Mouse (Mus musculus): ENCODE results near the gene Msh4.
"Not testable (repeated sequence)": the region's sequence is repeated elsewhere in the genome, so short reads cannot be mapped to it uniquely, and the experiment has no call there.

Msh4 gene

DNA sequence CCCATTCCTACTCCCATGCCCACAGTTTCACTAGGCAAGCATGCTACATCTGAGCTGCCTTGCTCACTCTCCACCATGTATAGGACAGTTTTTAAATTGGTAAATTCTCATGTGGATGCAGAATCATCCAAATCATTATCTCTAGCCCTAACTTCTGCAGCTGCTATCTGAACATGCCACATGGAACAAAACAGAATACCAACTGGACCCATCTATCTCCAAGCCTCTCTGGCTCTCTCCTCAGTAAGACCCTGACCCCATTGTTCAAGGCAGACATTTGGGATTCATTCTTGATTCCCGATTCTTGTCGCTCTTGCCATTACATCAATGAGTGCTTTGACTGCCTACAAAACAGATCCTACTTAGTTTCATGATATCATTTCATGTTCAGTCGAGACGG lies 59.8 kb downstream of the Msh4 start:
- DNase-seq = no peak

DNA sequence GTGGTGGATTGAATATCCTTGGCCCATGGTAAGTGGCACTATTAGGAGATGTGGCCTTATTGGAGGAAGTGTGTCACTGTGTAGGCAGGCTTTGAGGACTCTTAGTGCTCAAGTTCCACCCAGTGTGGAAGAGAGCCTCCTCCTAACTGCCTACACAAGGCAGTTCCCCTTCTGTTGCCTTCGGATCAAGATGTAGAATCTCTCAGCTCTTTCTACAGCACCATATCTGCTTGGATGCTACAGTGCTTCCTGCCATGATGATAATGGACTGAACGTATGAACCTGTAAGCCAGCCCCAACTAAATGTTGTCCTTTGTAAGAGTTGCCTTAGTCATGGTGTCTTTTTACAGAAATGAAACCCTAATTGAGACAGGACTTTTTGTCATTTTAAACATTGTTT lies 60.4 kb downstream of the Msh4 start:
- no peak for DNase-seq

DNA sequence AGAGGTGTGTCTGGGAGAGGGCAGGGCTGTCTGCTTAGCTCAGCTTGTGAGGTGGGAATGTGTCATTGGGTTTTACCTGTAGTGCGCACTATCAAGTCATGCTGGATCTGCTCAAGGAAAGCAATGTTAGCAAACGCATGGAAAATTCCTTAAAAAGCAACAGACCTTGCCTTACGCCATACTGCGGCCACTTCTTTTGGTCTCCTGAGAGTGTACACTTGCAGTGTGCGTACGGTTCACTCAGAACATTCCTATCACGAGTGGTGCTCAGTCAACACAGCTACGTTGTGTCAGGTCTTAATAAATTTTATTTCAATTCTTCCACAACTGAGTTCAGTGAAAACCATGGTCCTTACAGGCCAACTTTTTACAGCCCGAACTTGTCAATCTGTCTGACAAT lies 61.2 kb downstream of the Msh4 start:
- DNase-seq = no peak

DNA sequence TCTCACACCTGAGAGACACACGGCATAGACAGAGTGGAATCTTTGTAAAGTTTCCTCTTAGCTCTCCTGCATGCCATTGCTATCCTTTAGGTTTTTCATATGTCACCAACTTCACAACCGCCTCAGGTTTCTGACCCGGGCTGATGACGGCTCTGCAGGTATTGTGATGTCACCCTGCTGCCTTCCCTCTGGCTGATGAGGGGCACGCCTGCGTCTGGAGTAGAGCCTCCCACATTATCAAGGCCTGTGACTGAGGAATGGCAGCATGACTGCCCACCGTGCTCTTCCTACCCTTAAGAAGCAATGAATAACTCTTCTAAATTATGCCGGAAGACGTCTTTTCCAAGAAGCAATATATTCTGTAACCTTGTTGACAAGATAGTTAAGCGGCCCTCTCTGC lies 61.9 kb downstream of the Msh4 start, which contains the start of gene Asb17:
Gene Asb17, plus strand, starts transcription at position 180 of the 400 bp plus-strand sequence.
- DNase-seq = no peak

DNA sequence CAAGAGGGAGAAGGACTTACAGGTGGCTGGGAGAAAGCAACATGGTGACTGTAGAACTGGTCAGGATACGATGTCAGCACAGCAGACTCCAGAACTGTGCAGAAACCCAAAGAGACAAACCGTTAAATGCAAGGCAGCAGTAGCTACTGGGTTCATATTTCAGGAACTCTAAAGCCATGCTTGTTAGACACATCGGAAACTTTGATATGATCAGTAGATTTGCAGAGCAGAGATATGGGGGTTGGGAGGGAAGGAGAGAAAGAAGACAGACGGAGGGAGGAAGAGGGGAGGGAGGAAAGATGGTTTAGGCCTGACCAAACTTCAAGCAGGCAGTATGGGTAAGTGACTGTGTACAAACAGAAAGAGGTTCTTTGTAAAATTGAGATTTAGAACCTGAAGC lies 68.3 kb downstream of the Msh4 start:
- no peak for DNase-seq

DNA sequence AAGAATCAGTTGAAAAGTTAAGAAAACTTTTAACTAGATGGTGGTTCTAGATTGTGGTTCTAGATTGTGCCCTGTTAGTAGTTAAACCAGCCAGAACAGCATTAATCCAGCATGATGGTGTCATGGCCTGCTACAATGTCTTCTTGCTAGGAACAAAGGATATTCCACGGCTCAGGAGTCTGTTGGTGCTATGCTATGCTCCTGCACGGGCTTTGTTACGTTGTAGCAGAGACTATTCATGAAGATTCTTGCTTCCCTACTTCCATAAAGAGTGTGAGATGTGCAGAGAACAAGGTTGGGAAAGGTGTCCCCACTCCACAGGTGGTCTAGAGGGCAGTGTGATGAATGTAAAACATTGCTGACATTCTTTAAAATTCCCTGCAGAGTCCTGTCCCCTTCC lies 69.6 kb downstream of the Msh4 start:
- DNase-seq = no peak

DNA sequence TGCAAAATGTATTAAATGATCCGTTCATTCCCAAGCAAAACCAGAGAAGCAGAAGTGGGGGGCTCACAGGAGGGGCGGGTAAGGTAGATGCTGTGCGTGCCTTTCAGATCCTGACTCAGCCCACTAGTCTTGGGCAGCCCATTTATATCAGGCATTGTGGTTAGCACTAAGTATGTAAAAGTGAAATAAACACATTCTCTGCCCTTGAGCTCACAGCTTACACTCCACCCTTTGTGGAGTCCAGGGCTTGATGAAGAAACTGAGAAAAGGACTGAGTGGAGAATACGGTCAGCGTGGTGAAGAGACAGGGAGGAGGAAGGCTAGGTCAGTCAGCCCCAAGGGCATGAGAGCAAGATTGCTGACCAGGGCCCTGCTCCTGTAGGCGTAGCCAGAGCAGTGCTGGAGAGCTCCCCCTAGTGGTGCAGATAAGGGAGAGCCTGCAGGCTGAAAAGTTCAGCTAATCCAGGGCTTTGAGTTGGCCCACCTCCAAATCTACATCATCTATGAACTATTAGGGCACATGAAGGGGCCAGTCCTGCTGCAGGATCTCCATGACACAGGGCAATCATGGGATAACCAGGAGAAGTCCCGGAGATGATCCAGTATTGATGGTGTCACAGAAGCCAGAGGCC lies 70.4 kb downstream of the Msh4 start:
- DNase-seq = peak; percentile 53

DNA sequence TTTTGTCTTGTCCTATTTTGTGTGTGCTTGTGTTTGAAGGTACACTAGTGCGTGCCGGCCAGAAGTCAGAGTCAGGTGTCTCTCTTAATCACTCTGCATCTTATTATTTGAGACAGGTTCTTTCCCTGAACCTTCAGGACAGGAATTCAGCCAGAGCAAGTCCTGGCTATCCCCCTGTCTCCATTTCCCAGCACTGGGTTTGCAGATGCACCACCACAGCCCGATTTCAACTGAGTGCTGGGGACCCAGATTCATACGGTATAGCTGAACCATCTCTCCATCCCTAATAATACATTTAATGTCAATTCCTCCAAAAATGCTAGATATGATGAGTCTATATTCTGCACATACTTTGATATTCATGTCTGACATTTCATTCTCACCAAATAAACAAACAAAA lies 71.9 kb downstream of the Msh4 start:
- no peak for DNase-seq

DNA sequence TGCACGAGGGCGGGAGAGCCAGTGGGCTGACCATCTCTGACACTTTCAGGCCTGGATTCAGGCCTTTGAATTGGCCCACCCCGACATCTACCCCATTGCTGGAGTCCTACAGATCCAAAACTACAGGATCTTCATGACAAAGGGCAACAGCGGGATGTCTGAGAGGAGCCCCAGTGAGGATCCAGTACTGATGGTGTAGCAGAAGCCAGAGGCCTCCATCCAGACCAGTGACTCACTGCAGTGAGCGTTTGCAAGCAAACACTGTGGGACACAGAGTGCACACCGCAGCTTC lies 73.3 kb downstream of the Msh4 start:
- no peak for DNase-seq

DNA sequence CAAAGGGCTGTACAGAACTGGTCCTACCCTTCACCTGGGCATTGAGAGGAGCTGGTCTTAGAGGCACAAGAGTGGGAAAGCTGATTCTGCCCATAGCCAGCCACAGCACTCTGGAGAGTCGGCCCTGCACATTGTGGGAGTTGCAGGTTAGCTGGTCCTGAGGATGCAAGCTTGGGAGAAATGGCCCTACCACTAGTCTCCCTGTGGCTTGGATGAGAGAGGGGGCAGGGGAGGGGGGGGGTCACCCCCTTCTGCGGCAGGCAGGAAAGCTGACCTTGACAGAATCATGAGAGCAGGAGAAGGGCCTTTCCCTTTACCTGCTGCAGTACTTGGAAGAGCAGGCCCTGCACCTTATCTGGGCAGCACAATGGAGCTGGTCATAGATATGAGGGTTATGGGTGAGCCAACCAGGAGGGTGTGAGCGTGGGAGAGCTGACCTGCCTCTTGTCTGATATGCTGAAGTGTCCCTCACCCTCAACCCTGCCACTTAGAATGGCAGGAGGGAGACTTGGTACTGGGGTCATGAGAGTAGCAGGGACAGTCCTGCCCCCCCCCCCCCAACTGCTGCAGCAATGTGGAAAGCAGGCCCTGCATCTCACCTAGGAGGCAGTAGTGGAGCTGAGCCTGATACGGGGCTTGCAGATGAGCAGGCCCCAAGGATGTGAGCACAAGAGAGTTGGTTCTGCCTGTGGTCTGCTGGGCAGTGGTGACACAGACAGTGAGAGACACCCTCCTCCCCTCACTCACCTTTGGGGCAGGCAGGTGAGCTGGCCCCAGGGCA lies 73.9 kb downstream of the Msh4 start:
- peak; percentile 23 for DNase-seq

DNA sequence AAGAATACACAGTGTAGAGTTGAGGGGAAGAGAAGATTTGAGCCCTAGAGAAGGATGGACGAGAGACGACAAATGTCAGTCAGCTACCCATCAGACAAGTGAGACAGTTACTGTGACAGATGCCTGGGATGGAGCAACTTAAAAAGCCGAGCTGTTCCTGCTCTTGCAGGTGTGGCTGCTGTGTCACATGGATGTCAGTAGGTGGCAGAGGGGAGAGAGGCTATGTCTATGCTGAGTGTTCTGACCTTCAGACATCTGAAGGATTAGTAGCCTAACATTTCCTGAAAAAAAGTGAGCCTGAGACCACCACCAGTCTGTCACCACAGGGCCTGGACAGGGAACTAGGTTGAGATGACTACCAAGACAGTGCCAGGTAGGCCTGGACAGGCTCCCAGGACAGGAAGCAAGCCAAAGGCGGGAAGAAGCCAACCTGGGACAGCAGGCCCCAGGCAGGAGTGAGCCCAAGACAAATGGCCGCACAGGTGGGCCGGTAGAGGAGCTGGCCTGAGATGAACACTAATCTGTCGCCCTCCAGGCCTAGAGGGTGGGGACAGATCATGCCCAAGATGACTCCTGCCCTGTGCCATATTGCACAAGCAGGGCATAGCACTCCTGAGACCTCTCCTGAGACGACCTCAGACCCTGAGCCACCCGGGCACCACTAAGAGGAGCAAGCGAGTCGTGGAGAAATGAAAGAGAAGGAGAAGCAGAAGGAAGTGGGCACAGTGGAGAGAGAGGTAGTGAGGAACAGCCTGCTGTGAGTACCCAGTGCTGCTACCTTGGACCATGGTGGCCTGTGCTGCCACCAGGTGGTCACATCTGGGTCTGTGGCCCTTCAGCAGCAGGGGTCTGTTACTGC lies 74.7 kb downstream of the Msh4 start:
- DNase-seq = peak; percentile 93

DNA sequence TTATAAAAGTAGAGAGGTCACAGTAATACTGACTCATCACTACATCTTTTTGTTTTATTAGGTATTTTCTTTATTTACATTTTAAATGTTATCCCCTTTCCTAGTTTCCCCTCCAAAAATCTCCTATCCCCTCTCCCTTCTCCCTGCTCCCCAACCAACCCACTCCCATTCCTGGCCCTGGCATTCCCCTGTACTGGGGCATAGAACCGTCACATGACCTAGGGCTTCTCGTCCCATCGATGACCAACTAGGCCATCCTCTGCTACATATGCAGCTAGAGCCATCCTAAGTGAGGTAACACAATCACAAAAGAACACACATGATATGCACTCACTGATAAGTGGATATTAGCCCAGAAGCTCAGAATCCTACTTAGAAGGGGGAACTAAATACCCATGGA lies 76.2 kb downstream of the Msh4 start:
- DNase-seq = not testable (repeated sequence)

DNA sequence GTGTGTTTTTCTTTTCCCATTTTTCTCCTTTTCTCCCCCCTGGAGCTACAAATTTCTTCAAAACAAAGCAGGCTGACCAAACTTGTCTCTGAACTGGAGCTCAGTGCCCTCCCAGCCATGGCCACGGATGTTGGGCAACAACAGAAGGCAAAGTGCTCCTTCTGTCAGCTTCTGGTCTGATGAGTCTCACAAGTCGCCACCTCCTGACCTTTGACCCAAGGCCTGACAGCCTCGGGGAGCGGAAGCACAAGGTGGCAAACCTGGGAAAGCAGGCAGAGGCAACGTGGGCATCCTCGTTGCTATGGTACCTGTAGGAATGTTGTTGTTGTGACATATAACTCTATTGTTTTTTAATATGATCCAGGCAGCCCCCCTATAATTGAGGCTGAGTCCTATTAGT lies 79.3 kb downstream of the Msh4 start:
- no peak for DNase-seq

DNA sequence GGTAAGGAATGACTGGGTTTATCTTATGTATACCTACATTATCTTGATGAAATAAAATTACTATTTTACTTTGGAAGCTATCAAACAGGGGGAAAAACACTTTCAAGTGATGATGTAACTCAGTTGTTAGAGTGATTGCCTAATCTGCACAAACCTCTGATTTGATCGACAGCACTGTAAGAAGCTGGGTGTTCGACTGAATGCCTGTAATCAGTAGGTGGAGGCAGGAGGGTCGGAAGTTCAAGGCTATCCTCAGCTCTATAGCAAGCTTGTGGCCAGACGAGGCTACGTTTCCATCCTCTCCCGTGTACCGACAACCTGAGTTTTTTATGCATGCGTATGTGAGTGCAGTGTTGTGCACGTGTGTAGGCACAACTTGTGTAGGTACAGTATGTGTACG lies 80.7 kb downstream of the Msh4 start:
- no peak for DNase-seq

DNA sequence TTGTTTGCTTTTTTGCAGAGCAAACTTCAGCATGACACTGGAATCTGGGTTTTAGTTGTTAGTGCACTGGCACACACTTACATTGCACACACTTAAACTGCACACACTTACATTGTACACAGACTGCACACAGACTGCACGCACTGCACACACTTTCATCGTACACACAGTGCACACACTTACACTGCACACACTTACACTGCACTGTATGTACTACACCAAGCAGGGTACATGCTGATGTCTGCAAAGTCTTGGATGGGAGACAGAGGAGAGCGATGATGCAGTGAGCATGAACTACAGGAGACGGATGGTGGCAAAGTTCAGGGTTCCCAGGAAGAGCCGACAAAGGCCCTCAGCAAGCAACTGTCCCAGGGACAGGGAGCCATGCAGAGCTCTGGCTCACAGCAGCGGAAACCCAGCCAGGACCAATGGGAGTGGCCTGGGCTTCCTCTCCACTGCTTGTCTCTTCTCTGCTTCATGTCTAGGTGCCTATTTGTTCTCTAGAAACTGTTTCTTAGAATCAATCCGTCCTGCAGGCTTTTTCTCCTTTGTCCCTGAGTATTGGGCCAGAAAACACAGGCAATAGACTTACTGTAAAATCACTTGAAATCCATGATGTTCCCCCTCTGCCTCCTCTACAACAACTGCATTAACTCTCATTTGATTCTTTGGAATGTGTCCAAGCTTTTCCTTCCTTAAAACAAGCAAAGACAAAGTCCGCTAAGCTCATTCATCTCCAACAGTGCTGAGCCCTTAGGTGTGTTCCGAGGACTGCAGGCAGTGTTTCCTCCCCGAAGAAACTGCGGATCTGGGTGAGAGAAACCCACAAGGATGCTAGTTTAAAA lies 82.0 kb downstream of the Msh4 start:
- DNase-seq = no peak

DNA sequence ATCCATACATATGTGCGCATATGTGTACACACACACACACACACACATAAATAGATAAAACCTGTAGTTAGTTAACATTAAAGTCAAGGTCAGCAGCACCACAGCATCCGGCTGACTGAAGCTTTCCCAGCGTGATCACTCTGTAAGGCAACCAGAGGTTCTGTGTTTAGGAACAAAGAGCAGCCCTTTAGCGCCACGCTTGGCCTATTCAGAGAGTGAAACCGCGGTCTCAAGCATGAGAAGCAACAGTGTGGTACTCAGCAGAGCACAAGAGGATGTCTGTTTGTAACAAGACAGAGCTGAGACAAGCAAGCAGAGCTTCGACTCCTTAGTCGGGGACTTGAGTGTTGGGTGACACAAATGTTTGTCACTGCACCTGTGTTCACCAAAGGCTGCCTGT lies 86.5 kb downstream of the Msh4 start:
- DNase-seq = no peak

DNA sequence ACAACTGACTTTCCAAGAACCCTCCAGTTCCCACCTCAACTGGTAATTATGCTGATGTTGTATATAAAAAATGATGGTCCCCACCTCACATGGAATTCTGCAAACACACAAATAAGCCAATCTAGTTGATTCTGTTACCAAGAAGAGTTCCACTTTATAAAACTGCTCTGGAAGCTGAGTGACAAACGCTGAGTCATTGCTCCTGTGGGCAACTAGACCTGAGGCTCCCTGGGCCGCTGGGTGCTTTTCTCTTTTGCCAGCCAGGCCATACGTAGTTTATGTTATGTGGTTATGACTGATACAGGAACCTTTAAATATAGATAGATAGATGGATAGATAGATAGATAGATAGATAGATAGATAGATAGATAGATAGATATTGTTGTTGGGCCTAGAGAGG lies 87.2 kb downstream of the Msh4 start:
- no peak for DNase-seq

DNA sequence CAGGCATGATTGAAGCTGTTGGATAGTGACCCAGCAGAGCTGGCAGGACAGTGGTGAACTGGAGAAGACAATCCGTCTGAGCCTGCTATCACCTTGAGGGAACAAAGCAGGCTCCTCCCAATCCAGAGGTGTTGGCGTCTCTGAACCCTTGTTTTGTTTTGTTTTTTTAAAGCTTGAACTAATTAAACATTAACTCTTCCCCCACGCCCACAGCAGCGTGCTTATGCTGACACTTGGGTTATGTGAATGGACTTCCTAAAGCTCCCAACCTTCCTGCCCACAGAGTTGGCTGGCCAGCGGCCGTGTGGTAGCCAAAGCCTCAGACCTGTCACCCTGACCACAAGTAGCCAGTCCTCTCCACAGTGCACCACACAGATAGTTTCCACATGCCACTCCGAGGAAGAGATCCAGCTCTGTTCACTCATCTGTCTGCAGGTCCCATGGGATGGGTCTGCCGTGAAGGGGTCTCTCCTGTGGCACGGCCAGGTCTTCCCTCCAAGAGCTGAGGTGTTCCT lies 88.5 kb downstream of the Msh4 start:
- DNase-seq = no peak

DNA sequence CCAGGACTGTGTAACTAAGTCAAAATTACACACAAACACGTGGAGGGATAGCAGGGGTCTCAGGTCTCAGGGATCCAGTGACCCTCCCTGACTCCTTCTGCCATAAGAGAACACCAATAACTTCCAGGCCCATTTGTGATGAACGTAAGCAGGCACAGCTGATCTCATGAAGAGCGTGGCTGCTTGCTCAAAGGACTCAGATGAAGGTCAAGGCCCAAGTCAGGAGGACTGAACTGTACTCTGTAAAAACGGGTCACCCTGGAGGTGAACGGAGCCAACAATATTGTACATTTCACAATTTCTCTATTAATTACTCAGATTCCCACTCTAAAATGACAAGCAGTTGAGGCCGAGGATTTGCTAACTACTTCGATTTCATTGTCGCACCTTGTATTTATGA lies 91.9 kb downstream of the Msh4 start:
- DNase-seq = no peak

DNA sequence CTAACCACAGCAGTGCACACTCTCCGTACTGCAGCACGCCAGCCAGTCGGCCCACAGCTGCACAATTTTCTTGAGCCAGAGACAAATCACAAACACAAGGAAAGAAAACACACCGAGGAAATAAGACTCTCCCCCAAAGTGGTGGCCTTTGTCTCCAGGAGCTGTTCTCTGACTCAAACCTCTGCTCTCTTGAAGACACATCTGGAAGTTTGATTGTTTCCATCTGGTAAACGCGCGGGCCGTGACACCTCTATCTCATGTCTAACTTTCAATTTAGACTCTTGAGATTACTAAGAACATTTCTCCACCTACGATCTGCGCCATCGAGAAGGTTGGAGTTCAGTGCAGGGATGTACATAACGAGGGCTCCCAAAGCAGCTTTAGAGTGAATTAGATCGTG lies 97.5 kb downstream of the Msh4 start:
- no peak for DNase-seq

DNA sequence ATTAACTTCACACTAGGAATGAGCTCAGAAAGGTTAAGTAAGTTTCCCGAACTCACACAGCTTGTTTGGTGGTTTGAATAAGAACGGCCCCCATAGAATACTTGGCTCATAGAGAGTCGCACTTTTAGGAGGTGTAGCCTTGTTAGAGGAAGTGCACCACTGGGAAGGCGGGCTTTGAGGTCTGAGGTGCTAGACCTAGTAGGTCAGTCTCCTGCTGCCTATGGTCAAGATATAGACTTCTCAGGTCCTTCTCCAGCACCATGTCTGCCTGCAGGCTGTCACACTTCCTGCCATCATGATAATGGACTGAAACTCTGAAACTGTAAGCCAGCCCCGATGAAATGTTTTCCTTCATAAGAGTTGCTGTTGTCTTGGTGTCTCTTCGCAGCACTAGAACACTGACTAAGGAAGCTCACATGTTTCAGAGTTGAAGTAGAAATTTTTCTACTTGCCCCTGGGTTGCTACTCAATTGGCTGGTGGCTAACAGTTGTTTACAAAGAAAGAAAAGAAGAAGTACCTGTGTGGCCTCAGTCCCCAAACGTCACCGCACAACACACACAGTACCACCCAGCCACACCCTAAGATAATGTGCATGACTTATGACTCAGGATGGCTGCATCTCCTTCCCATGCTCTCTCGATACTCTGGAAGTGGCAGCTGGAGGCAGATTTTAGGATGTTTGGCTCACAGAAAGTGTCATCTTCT lies 98.3 kb downstream of the Msh4 start:
- no peak for DNase-seq
